Mouse (Mus musculus) B cell, adult (primary cell): ENCODE measurements around the gene Wdr73. TPM values are rescaled to one million over a fixed set of nuclear protein-coding genes. Genes with fewer than 3 reads are reported as not detected.

ENCODE experiments used
- total RNA-seq: library from RNA; stranded (reverse); gene quantifications from 4 replicates; pipeline ENCODE4 v1.2.4, GENCODE M21; 2023; ENCODE audit not compliant: inconsistent age

Gene Wdr73
- 14.7 to 21.3 TPM (median 18.3 TPM) in 4 replicates for total RNA-seq

DNA sequence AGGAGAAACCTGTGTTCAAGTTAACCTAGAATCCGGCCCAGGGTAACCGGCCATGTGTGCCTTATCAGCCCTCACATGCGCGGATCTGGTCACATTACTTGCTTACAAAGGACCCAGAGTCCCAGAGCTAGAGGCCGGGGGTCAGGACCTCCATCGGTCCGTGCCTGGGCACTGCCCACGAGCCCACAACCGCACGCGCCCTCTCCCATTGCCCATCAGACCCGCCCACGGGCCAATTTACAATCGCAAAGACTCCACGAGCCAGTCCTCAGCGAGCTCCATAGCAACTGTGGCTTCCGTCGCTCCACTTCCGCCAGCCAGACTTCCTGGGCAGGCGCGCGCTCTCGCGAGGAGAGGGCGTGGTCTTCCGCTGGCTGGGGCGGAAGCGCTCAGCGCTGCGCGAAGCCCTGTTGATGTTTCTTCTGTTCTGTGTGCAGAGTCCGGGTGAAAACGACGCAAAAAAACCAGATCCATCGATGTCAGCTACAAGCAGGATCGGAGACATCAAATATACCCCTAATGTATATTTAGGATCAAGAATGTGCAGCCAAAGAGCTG is at the start of gene Wdr73:
TSS of gene Wdr73 (minus strand) at position 326 of the 558 bp plus-strand sequence.

DNA sequence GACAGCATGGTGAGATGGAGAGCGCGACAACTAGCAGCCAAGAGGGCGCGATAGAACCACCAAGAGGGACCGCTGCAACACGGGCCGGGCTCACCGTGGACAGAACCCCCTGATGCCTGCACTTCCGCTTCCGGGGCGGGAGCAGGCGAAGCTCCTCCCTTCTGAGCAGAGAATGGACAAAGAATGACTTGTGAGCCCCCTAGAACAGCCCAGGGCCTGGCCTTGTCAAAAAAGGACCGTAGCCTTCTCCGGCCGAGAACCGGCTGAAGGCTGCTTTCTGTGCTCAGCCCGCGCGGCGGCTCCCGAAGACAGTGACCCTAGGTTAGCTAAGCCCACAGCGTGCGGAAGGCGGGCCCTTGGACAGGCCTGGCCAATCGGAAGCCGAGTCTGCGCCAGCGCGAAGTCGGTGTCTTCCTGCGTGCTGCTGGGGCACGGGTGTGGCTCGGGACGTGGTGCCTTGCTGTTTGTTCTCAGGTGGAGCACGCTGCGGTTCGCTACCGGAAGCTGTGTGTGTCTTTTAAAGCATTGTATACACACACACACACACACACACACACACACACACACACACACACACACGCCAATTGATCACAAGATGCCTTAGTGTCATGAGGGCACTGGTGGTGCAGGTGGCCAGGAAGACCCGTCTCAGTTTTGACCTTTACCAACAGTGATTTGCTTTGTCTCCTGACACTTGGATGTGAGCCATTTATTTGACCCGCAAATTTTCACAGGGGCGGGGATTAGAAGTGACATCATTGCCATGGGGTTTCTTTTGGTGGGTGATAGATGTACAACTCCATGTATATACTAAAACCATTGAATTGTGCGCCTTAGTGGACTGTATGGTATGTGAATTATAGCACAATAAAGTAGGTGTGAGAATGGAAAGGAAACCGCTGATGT is 46.6 kb upstream of the Wdr73 start, which contains the start of gene Sec11a:
TSS of gene Sec11a (minus strand) at position 336 of the 906 bp plus-strand sequence.

GRCm38 (mm10) chr7:80904921-80905515 is 3.9 kb upstream of the Wdr73 start, which contains the start of gene Nmb:
Gene Nmb (minus strand): TSS chr7:80905076.

DNA sequence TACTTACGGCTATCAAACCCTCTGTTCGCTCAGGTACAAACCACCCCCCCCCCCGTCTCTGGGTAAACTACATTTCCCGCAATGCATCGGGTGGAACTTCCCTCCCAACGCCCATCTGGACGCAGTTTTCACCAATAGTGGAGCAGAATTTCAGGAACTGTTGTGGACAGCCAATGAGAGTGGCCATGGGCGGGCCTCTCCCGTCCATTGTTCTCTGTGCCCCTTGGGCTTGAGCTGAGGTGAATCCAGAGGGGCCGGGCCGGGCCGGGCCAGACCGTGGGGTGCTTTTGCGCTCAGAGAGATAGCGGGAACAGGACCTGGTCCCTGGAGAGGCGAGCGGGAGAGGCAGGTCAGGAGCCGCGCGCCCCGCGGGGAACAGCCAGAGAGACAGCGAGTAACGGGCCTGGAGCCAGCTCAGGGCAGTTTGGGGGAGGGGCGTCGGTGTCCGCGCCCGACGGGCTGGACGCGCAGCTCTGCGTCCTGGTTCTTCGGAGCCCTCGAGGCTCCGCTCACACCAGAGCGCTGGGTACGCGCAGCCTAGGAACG is 40.3 kb downstream of the Wdr73 start, which contains the start of gene Zscan2:
TSS of gene Zscan2 (plus strand) at position 192 of the 546 bp plus-strand sequence.

Other genes starting within 250 kb of the Wdr73 start
- 30.9 to 44.6 TPM (median 39.9 TPM) in 4 replicates for gene Crtc3, start 212.4 kb downstream of the Wdr73 start, total RNA-seq
- gene Iqgap1, start 75.3 kb downstream of the Wdr73 start, total RNA-seq: 461 to 537 TPM (median 510 TPM) in 4 replicates
- gene Zscan2, start 40.3 kb downstream of the Wdr73 start, total RNA-seq: 6.3 to 7.9 TPM (median 7.4 TPM) in 4 replicates
- gene Nmb, start 3.8 kb upstream of the Wdr73 start, total RNA-seq: 11.0 to 13.3 TPM (median 11.3 TPM) in 4 replicates
- 78.0 to 99.4 TPM (median 83.5 TPM) in 4 replicates for gene Sec11a, start 46.5 kb upstream of the Wdr73 start, total RNA-seq
- gene Zfp592, start 92.4 kb upstream of the Wdr73 start, total RNA-seq: 91.0 to 128 TPM (median 110 TPM) in 4 replicates
- 0.21 to 0.54 TPM (median 0.34 TPM) in 4 replicates for gene Alpk3, start 156.3 kb upstream of the Wdr73 start, total RNA-seq
- not detected in 4 replicates for gene Slc28a1, start 213.5 kb upstream of the Wdr73 start, total RNA-seq